Mouse (Mus musculus) cerebellum, postnatal 25 days (tissue): ENCODE measurements around the gene Uhrf1bp1.

Experiments used
- DNase-seq, 2 experiments: peaks; one replicate each; pipeline ENCODE4 v3.0.0; 2021; ENCODE audit warnings: mixed read lengths in 2 of 2

The Uhrf1bp1 gene

GRCm38 (mm10) chr17:27916366-27916765 is 60.1 kb downstream of the Uhrf1bp1 start:
- DNase-seq, result no peak

- no peak for DNase-seq
Observed at GRCm38 (mm10) chr17:27920676-27921075, 64.4 kb downstream of the Uhrf1bp1 start.

GRCm38 (mm10) chr17:27922174-27922712 is 66.0 kb downstream of the Uhrf1bp1 start:
- no peak for DNase-seq

- no peak for DNase-seq
Observed at GRCm38 (mm10) chr17:27925054-27925453, 68.8 kb downstream of the Uhrf1bp1 start.

- DNase-seq, result peak in 1 of 2 experiments; percentile 29
Observed at GRCm38 (mm10) chr17:27925504-27925903, 69.3 kb downstream of the Uhrf1bp1 start.

GRCm38 (mm10) chr17:27930291-27930690 is 74.0 kb downstream of the Uhrf1bp1 start:
- no peak for DNase-seq

GRCm38 (mm10) chr17:27931826-27932225 is 75.6 kb downstream of the Uhrf1bp1 start:
- no peak for DNase-seq

- DNase-seq, result no peak
Observed at GRCm38 (mm10) chr17:27934136-27934910, 78.1 kb downstream of the Uhrf1bp1 start.

- no peak for DNase-seq
Observed at GRCm38 (mm10) chr17:27935091-27935490, 78.8 kb downstream of the Uhrf1bp1 start.

GRCm38 (mm10) chr17:27937054-27937615 is 80.9 kb downstream of the Uhrf1bp1 start:
- DNase-seq, result no peak

- peak; percentile 48 to 51 for DNase-seq
Observed at GRCm38 (mm10) chr17:27938121-27938754, 82.0 kb downstream of the Uhrf1bp1 start.

GRCm38 (mm10) chr17:27939028-27939427 is 82.8 kb downstream of the Uhrf1bp1 start:
- DNase-seq, result no peak

- no peak for DNase-seq
Observed at GRCm38 (mm10) chr17:27940352-27940751, 84.1 kb downstream of the Uhrf1bp1 start.

- peak in 1 of 2 experiments; percentile 36 for DNase-seq
Observed at GRCm38 (mm10) chr17:27941178-27941577, 84.9 kb downstream of the Uhrf1bp1 start.

- DNase-seq, result peak; percentile 71 to 77
Observed at GRCm38 (mm10) chr17:27941698-27942097, 85.5 kb downstream of the Uhrf1bp1 start.

- no peak for DNase-seq
Observed at GRCm38 (mm10) chr17:27942131-27942530, 85.9 kb downstream of the Uhrf1bp1 start.

- DNase-seq, result peak; percentile 96 to 97
Observed at GRCm38 (mm10) chr17:27945546-27946216, 89.4 kb downstream of the Uhrf1bp1 start.

GRCm38 (mm10) chr17:27946371-27946770 is 90.1 kb downstream of the Uhrf1bp1 start:
- no peak for DNase-seq

- peak in 1 of 2 experiments; percentile 46 for DNase-seq
Observed at GRCm38 (mm10) chr17:27947155-27947554, 90.9 kb downstream of the Uhrf1bp1 start.
